Mouse (Mus musculus): ENCODE data around the gene Sult1a1. TPM values are rescaled to one million over a fixed set of nuclear protein-coding genes. Genes with fewer than 3 reads are reported as not detected.
"Not testable (repeated sequence)": the region's sequence is repeated elsewhere in the genome, so short reads cannot be mapped to it uniquely, and the experiment has no call there.

The Sult1a1 gene
- polyA plus RNA-seq, 1 experiment from 2014 or later, result 1.4 TPM

DNA sequence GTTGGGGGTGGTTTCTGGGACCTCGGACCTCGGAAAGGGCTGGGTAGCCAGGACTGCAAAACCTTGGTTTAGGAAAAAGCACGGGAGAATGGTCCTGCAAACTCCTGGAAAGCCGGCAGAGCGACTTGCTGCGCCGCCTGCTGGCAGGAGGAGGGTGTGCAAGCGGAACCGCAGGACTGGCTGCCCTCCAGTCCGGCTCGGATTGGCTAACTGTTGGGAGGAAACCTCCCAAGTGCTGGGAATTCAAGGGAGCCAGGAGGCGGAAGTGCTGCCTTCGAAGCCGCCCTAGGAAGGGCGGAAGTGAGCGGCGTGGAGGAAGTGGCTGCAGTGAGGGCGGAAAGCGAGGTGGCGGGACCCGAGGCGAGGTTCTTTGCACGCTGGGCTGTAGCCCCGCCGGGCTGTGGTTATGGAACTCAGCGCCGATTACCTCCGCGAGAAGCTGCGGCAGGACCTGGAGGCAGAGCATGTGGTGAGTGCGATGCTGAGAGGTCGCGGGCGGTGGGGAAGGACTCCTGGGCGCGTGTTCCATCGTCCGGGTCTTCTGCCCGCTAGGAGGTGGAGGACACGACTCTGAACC lies 19.5 kb upstream of the Sult1a1 start, which contains the start of gene Slx1b:
TSS of gene Slx1b (minus strand) at position 154 of the 577 bp plus-strand sequence.
- H3K36me3 ChIP-seq, result peaks cover 37% of the 10 kb centered on the region
- H3K4me2 ChIP-seq, result peak within 1 kb of the TSS; percentile 94
- ATAC-seq (ENCODE audit: low read depth), result peak; percentile 98
- H3K4me3 ChIP-seq, result peak within 1 kb of the TSS; percentile 81
- peaks cover 36% of the 10 kb centered on the region for H3K4me1 ChIP-seq (replicated peaks)
- peak within 1 kb of the TSS; percentile 87 for H3K9ac ChIP-seq
- WGBS, result 3% methylated on average over 40 of the region's 40 CpGs
- H3K27ac ChIP-seq (replicated peaks), result peak within 1 kb of the TSS; percentile 95
- no peaks in the 10 kb centered on the region for H3K9me3 ChIP-seq
- no peaks in the 10 kb centered on the region for H3K27me3 ChIP-seq

DNA sequence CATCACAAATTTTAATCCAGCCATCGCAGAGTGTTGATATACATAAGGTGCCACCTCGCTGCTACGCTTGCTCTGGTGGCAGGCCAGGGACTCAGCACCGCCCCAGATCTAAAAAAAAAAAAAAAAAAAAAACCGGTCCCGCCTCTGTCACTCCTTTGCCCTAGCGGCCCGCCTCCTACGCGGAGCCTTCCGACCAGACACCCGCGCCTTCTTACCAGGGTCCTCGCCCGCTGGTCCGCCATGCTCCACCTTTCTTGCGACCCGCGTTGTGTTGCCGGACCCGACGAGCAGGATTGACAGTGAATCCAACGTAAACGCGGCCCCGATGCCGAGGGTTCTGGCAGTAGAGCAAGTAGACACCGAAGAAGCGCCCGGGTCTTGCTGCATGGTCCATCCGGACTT lies 19.0 kb upstream of the Sult1a1 start, which contains the start of gene Bola2:
TSS of gene Bola2 (plus strand) at position 192 of the 402 bp plus-strand sequence.
- Histone ChIP-seq H3K36me3 (peaks cover 34% of the 10 kb centered on the region), H3K27me3 (no peaks in the 10 kb centered on the region), H3K4me1 (replicated peaks) (peaks cover 36% of the 10 kb centered on the region), H3K4me2 (peak within 1 kb of the TSS; percentile 94), H3K9me3 (no peaks in the 10 kb centered on the region), H3K27ac (replicated peaks) (peak within 1 kb of the TSS; percentile 95), H3K9ac (peak within 1 kb of the TSS; percentile 87), H3K4me3 (peak within 1 kb of the TSS; percentile 81)
- under 1% methylated on average over 30 of the region's 31 CpGs for WGBS
- ATAC-seq (ENCODE audit: low read depth), result peak; percentile 66

DNA sequence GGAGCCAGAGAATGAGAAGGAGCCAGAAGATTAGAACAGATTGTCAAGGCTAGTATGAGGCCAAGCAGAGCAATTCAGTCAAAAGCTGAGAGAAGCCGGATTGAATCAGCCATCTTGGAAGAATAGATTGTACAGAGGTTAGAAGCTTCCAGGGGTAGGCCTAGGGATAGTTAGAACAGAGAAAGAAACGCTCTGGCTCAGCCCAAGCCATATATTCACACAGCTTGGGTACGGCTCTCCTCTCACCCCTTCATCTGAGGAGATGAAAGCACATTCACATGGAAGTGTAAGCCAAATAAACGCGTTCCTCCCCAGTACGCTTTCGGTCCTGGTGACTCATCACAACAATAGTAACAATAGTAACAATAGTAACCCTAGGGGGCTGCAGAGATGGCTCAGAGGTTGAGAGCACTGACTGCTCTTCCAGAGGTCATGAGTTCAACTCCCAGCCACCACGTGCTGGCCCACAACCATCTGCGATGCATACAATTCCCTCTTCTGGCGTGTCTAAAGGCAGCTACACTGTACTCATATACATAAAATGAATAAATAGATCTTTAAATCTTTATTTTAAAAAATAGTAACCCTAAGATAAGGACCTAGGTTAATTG lies 18.3 kb upstream of the Sult1a1 start:
- H3K9ac ChIP-seq, result peak overlapping the region; percentile 86
- H3K27me3 ChIP-seq, result no peaks in the 10 kb centered on the region
- 14% methylated on average over 10 of the region's 10 CpGs for WGBS
- H3K4me2 ChIP-seq, result peak overlapping the region; percentile 94
- peak overlapping the region; percentile 81 for H3K4me3 ChIP-seq
- H3K4me1 ChIP-seq (replicated peaks), result peaks cover 36% of the 10 kb centered on the region
- 0 out of 2 replicates have a peak overlapping the region, but pooled peaks have one; percentile 42 for H3K27ac ChIP-seq (replicated peaks)
- H3K36me3 ChIP-seq, result peaks cover 34% of the 10 kb centered on the region
- ATAC-seq (ENCODE audit: low read depth), result no peak
- H3K9me3 ChIP-seq, result no peaks in the 10 kb centered on the region

DNA sequence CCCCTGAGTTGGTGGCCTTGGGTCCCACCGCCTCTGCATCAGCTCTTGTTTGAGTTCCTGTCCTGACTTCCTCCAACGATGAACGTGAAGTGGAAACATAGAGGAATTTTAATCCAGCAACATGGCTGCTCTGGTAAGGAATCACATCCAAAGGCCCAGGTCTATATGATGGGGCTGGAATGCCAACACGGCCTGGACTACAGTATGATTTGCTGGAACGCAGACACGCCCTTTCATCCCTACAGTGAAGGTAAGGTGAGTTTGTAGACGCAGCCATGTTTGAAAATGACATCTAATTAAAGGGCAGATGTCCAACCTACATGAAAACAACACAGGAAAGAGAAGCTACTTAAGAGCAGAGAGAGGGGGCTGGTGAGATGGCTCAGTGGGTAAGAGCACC lies 17.5 kb upstream of the Sult1a1 start:
- no peak overlapping the region for H3K27ac ChIP-seq (replicated peaks)
- peak overlapping the region; percentile 47; the same call in 1 of the 2 replicates for H3K9ac ChIP-seq
- no peak for ATAC-seq (ENCODE audit: low read depth)
- H3K4me3 ChIP-seq, result 0 out of 2 replicates have a peak overlapping the region, but pooled peaks have one; percentile 8
- H3K9me3 ChIP-seq, result no peaks in the 10 kb centered on the region
- H3K36me3 ChIP-seq, result peaks cover 29% of the 10 kb centered on the region
- peaks cover 36% of the 10 kb centered on the region for H3K4me1 ChIP-seq (replicated peaks)
- WGBS, result 89% methylated on average over 7 of the region's 7 CpGs
- peak overlapping the region; percentile 94 for H3K4me2 ChIP-seq
- no peaks in the 10 kb centered on the region for H3K27me3 ChIP-seq

DNA sequence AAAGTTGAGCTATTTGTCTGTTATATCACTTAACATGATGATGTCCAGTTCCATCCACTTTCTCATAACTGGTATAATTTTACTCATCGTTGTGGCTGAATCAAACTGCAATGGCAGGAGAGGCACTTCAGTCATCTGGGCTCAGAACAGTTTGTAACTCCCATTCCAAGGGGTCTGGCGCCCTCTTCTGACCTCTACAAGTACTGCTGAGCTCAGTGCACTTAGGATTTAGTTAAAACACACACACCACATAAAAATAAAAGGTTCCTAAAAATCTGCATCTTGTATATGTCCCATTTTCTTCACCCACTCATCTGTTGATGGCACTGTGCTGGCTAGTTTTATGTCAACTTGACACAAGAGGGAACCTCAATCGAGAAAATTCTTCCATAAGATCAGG lies 17.0 kb upstream of the Sult1a1 start:
- 42% methylated on average over 3 of the region's 3 CpGs for WGBS
- Histone ChIP-seq H3K4me1 (replicated peaks) (peaks cover 36% of the 10 kb centered on the region), H3K4me2 (peak overlapping the region; percentile 94), H3K27ac (replicated peaks) (no peak overlapping the region), H3K9me3 (no peaks in the 10 kb centered on the region), H3K9ac (no peak overlapping the region), H3K36me3 (peaks cover 28% of the 10 kb centered on the region), H3K4me3 (no peak overlapping the region), H3K27me3 (no peaks in the 10 kb centered on the region)
- ATAC-seq (ENCODE audit: low read depth), result no peak

DNA sequence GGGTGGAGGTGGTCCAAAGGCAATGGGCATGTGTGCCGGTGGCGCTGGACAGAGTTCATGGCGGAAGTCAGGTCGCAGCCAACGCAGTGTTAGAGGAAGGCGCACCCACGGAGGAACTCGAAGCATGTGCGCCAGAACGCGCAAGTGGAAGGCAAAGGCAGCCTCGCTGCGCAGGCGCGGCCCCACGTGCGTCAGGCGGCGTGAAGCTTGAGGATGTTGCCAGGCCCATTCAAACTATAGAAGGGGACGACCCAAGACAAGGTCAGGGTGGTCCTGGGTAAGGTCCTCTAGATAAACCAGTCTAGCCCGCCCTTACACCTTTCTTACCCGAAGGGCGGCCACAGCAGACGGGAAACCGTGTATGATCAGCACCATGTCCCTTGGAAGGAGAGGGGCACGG lies 16.2 kb upstream of the Sult1a1 start:
- H3K9me3 ChIP-seq, result no peaks in the 10 kb centered on the region
- peaks cover 30% of the 10 kb centered on the region for H3K4me1 ChIP-seq (replicated peaks)
- no peaks in the 10 kb centered on the region for H3K27me3 ChIP-seq
- 94% methylated on average over 26 of the region's 26 CpGs for WGBS
- H3K9ac ChIP-seq, result no peak overlapping the region
- no peak overlapping the region for H3K27ac ChIP-seq (replicated peaks)
- H3K36me3 ChIP-seq, result peaks cover 28% of the 10 kb centered on the region
- H3K4me2 ChIP-seq, result no peak overlapping the region
- no peak overlapping the region for H3K4me3 ChIP-seq
- no peak for ATAC-seq (ENCODE audit: low read depth)

DNA sequence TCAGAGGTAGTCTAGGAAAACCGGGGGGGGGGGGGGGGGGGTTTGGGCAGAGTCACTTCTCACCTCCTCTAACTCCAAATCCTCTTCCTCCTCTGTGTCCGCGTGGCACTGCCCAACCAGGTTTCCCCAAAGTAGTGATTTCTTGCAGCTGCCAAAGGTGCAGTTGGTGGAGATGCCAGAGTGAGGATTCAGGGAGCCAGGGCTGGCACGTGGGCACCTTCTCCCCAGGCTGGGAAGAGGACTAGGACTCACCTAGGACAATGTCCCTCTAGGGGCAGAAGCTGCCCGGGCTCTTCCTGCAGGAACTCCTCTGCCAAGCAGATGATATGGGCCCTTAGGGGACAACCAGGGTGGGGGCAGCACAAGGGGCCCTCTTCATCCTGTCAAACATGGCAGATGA lies 15.4 kb upstream of the Sult1a1 start:
- Histone ChIP-seq H3K9ac (no peak overlapping the region), H3K9me3 (no peaks in the 10 kb centered on the region), H3K4me3 (no peak overlapping the region), H3K36me3 (peaks cover 28% of the 10 kb centered on the region), H3K27me3 (no peaks in the 10 kb centered on the region), H3K4me2 (no peak overlapping the region), H3K27ac (replicated peaks) (no peak overlapping the region), H3K4me1 (replicated peaks) (peaks cover 23% of the 10 kb centered on the region)
- WGBS, result 84% methylated on average over 5 of the region's 5 CpGs
- ATAC-seq (ENCODE audit: low read depth), result no peak

DNA sequence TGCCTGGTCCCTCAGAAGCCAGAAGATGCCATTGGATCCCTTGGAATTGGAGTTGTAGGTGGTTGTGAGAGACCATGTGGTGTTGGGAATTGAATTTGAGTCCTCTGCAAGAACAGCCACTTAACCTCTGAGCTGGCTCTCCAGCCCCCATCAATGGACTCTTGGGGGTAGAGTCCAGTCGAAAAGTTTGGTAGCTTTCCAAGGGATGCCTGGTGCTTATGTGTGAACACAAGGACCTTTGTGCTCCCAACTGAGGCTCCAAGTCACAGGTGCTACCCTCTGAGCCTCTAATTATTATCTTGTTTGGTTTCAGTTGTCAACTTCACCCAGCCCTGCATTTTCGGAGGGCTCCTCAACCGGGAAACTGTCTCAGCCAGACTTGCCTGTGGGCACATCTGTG lies 14.5 kb upstream of the Sult1a1 start:
- Histone ChIP-seq H3K4me2 (no peak overlapping the region), H3K9ac (no peak overlapping the region), H3K36me3 (peaks cover 28% of the 10 kb centered on the region), H3K27ac (replicated peaks) (no peak overlapping the region), H3K9me3 (no peaks in the 10 kb centered on the region), H3K4me1 (replicated peaks) (peaks cover 17% of the 10 kb centered on the region), H3K27me3 (no peaks in the 10 kb centered on the region), H3K4me3 (no peak overlapping the region)
- ATAC-seq (ENCODE audit: low read depth), result no peak
- WGBS, result 84% methylated on average over 3 of the region's 3 CpGs

DNA sequence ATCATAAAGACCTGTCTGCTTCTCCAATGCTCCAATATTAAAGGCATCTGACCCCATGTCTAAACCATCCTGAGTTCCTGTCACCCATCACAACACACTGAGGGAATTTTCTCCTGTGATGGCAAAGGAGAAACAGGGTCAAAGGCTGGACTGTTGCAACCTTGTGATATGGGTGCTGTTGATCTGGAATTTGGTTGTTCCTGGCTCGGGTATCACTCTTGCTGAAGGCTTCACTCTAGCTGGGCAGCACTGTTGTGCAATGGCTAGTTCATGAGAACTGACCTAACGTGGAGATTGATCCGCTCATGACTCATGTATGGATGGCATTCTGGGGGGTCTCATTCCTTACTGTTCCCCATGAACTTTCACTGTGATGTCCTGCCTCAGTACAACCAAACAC lies 12.8 kb upstream of the Sult1a1 start:
- Histone ChIP-seq H3K4me2 (no peak overlapping the region), H3K4me3 (no peak overlapping the region), H3K36me3 (peaks cover 28% of the 10 kb centered on the region), H3K27ac (replicated peaks) (no peak overlapping the region), H3K4me1 (replicated peaks) (peaks cover 9% of the 10 kb centered on the region), H3K27me3 (no peaks in the 10 kb centered on the region), H3K9ac (no peak overlapping the region), H3K9me3 (no peaks in the 10 kb centered on the region)
- ATAC-seq (ENCODE audit: low read depth), result no peak
- 90% methylated on average over 3 of the region's 3 CpGs for WGBS

DNA sequence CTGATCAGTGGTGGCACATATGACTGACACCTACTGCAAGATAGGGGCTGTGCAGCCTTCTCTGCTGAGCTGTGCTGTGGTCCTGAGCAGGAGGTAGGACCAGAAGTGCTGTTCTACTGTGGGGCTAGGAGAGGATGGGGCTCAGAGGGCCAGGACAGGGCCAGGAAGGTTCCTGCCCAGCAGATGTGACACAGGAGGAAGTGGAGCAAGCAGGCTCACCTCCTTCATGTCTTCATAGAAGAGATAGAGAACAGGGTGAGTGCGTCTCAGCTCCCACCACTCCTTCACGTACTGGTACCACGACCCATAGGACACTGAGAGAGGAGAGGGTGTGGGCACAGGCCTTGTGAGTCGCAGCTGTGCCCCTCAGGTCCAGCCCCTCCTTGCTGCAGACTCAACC lies 11.9 kb upstream of the Sult1a1 start:
- not testable (repeated sequence) for H3K4me3 ChIP-seq; H3K9me3 ChIP-seq; H3K27me3 ChIP-seq; H3K4me1 ChIP-seq (replicated peaks); H3K27ac ChIP-seq (replicated peaks); ATAC-seq (ENCODE audit: low read depth); H3K4me2 ChIP-seq; H3K9ac ChIP-seq
- peaks cover 28% of the 10 kb centered on the region for H3K36me3 ChIP-seq
- WGBS, result 90% methylated on average over 4 of the region's 4 CpGs

DNA sequence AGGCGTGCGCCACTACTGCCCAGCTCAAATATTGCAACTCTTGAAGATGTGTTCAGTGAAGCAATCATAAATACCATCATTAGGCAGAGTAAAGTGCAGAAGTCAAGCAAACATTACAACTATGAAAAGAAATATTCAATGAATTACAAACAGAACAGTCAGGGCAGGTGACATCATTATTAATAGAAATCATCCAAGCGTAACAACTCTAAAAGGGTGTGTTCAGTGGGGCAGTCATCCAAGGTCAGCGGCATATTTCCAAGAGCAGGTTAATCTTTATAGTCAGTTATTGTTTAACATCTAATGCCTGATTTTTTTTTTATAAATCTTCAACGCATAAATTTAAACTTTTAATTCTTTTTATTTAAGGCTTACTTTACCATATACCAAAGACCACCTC lies 5.0 kb upstream of the Sult1a1 start:
- Histone ChIP-seq H3K4me3 (no peak overlapping the region), H3K27ac (replicated peaks) (no peak overlapping the region), H3K36me3 (0 out of 2 replicates have a peak, but pooled peaks cover 10% of the 10 kb centered on the region), H3K4me1 (replicated peaks) (no peaks in the 10 kb centered on the region), H3K9me3 (no peaks in the 10 kb centered on the region), H3K27me3 (no peaks in the 10 kb centered on the region), H3K9ac (no peak overlapping the region), H3K4me2 (no peak overlapping the region)
- WGBS, result 98% methylated on average over 5 of the region's 5 CpGs
- ATAC-seq (ENCODE audit: low read depth), result no peak

DNA sequence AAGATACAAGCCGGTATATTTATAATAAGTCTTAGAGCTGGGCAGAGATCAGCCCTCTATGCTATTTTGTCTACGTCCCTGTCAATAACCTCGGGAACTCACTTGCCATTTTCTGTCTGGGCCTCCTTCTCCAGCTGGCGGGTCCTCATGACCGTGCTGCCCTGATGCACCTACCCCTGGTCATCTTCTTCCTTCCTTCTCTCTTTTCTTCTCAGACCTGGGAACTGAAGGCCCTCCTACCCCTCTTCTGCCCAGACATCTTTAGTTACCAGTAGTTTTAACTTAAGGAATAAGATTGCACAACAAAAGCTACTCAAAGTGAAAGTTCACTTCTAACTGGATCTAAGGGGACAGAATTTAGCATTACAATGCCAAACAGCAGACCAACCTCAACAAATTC lies 3.5 kb upstream of the Sult1a1 start:
- ATAC-seq (ENCODE audit: low read depth), result no peak
- Histone ChIP-seq H3K9ac (no peak overlapping the region), H3K4me2 (no peak overlapping the region), H3K27ac (replicated peaks) (no peak overlapping the region), H3K4me1 (replicated peaks) (no peaks in the 10 kb centered on the region), H3K4me3 (no peak overlapping the region), H3K36me3 (peaks cover 21% of the 10 kb centered on the region; the same call in 1 of the 2 replicates), H3K9me3 (no peaks in the 10 kb centered on the region), H3K27me3 (no peaks in the 10 kb centered on the region)
- WGBS, result 92% methylated on average over 5 of the region's 5 CpGs
